Mouse (Mus musculus) liver, embryonic 14.5 days (tissue): ENCODE data around the gene Dguok.

ENCODE experiments used
- CTCF ChIP-seq: IDR thresholded peaks from 2 replicates; pipeline ENCODE4 v1.5.1; 2016; ENCODE audit warnings: antibody characterized with exemption, low read depth, control low read depth
- EP300 ChIP-seq: IDR thresholded peaks from 2 replicates; pipeline ENCODE4 v1.6.1; 2016; ENCODE audit warnings: antibody characterized with exemption, low read depth

DNA sequence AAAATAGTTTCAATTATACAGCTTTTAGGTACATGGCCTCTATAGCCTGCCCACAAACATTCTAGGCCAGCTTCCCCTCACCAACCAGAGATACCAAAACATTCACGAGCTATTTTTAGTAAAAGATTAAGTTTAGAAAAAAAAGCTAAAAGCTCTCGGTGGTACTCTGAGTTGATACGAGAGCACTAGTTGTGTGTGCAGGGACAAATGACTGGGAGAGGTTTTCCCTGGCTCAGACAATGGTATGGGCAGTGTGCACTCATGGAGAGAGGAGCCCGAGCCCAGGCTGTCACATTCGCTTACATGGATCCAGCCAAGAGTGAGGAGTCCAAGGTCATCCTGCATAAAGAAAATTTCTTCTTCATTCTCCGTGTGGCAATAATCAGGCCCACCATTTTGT lies 49.2 kb upstream of the Dguok start:
- no peak for TF ChIP-seq CTCF
- TF ChIP-seq EP300: no peak
